Mouse (Mus musculus): ENCODE data around the gene Zbtb38. TPM values are rescaled to one million over a fixed set of nuclear protein-coding genes. Genes with fewer than 3 reads are reported as not detected.

The Zbtb38 gene
- total RNA-seq, 2 experiments from 2014 or later: 65.0 to 70.1 TPM

- no peak for DNase-seq (ENCODE audit: low spot score in 2 of 2)
Observed at GRCm38 (mm10) chr9:96732644-96733424, 19.8 kb downstream of the Zbtb38 start.

GRCm38 (mm10) chr9:96731961-96732511, 20.6 kb downstream of the Zbtb38 start:
- DNase-seq (ENCODE audit: low spot score in 2 of 2): peak; percentile 41 to 63

GRCm38 (mm10) chr9:96731039-96731895, 21.4 kb downstream of the Zbtb38 start:
- no peak for DNase-seq (ENCODE audit: low spot score in 2 of 2)

- no peak for DNase-seq (ENCODE audit: low spot score in 2 of 2)
Observed at GRCm38 (mm10) chr9:96730311-96730625, 22.4 kb downstream of the Zbtb38 start.

- DNase-seq (ENCODE audit: low spot score in 2 of 2): peak in 1 of 2 experiments; percentile 61
Observed at GRCm38 (mm10) chr9:96729537-96730310, 22.9 kb downstream of the Zbtb38 start.

GRCm38 (mm10) chr9:96728338-96729162, 24.1 kb downstream of the Zbtb38 start:
- DNase-seq (ENCODE audit: low spot score in 2 of 2): no peak

- no peak for DNase-seq (ENCODE audit: low spot score in 2 of 2)
Observed at GRCm38 (mm10) chr9:96727688-96728087, 24.9 kb downstream of the Zbtb38 start.

- DNase-seq (ENCODE audit: low spot score in 2 of 2): no peak
Observed at GRCm38 (mm10) chr9:96726336-96727131, 26.1 kb downstream of the Zbtb38 start.

GRCm38 (mm10) chr9:96725582-96726320, 26.9 kb downstream of the Zbtb38 start:
- no peak for DNase-seq (ENCODE audit: low spot score in 2 of 2)

- no peak for DNase-seq (ENCODE audit: low spot score in 2 of 2)
Observed at GRCm38 (mm10) chr9:96723650-96724049, 29.0 kb downstream of the Zbtb38 start.

- DNase-seq (ENCODE audit: low spot score in 2 of 2): no peak
Observed at GRCm38 (mm10) chr9:96721163-96721799, 31.4 kb downstream of the Zbtb38 start.

- no peak for DNase-seq (ENCODE audit: low spot score in 2 of 2)
Observed at GRCm38 (mm10) chr9:96720510-96721162, 32.0 kb downstream of the Zbtb38 start.

- no peak for DNase-seq (ENCODE audit: low spot score in 2 of 2)
Observed at GRCm38 (mm10) chr9:96719408-96720158, 33.0 kb downstream of the Zbtb38 start.

GRCm38 (mm10) chr9:96718888-96719287, 33.7 kb downstream of the Zbtb38 start:
- no peak for DNase-seq (ENCODE audit: low spot score in 2 of 2)

GRCm38 (mm10) chr9:96718402-96718798, 34.2 kb downstream of the Zbtb38 start:
- no peak for DNase-seq (ENCODE audit: low spot score in 2 of 2)

GRCm38 (mm10) chr9:96717698-96718401, 34.8 kb downstream of the Zbtb38 start:
- no peak for DNase-seq (ENCODE audit: low spot score in 2 of 2)

Measured in left cerebral cortex, adult 18-20 months (tissue).